Mouse (Mus musculus) cerebellum, adult 2 months (tissue): ENCODE results near the gene Ubap2.

Source experiments
- CTCF ChIP-seq: fragments of 200-500 bp; IDR thresholded peaks from 2 replicates; pipeline ENCODE4 v1.5.1; 2011; ENCODE audit warnings: low read depth, mild to moderate bottlenecking, control low read depth, low read length, moderate library complexity, borderline replicate concordance; ENCODE audit not compliant: insufficient read depth
- POLR2A ChIP-seq: fragments of 200-500 bp; IDR thresholded peaks from 2 replicates; pipeline ENCODE4 v1.6.1; 2011; ENCODE audit warnings: low read length, control low read depth, borderline replicate concordance; ENCODE audit not compliant: insufficient read depth

DNA sequence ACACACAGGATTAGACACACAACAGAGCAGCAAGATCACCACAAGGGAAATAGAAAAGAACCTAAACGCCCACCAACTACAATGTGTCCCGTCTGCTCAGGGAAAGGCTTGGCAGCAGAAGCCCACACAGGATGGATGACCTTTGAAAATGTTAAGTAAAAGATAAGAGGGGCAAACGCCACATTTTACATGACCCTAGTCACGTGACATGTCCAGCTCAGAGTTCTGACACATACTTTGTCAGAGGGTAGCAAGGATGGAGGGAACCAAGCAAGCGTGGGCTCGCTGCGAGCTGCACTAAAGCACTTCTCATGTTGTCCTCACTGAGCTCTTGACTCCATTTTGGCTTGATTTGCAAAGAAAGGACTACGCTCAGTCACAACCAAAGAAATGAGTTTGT lies 69.2 kb downstream of the Ubap2 start:
- TF ChIP-seq POLR2A: no peak
- TF ChIP-seq CTCF: no peak
